Mouse (Mus musculus): ENCODE measurements at regions not wholly inside any gene's neighbourhood (a gene's known extent, or its start where the extent isn't known, plus 50 kb on each side); places are given as distances from the start of the nearest gene placed in this dataset.
A peak's percentile ranks its signal among the peaks of the same experiment; 100 is the strongest.

- peak; percentile 62 for ATAC-seq (replicated peaks; ENCODE audit: insufficient number of reproducible peaks, low FRiP score, low TSS enrichment, poor library complexity, severe bottlenecking)
Observed at GRCm38 (mm10) chr4:135066766-135067479, 53.5 kb upstream of the Runx3 start.

- ATAC-seq (replicated peaks; ENCODE audit: insufficient number of reproducible peaks, low FRiP score, low TSS enrichment, poor library complexity, severe bottlenecking): no peak
Observed at GRCm38 (mm10) chr4:135067805-135068204, 52.6 kb upstream of the Runx3 start.

GRCm38 (mm10) chr4:135069818-135070217 is 50.6 kb upstream of the Runx3 start:
- peak; percentile 87 for ATAC-seq (replicated peaks; ENCODE audit: insufficient number of reproducible peaks, low FRiP score, low TSS enrichment, poor library complexity, severe bottlenecking)
